Mouse (Mus musculus): ENCODE results near the gene Ulk2. TPM values are rescaled to one million over a fixed set of nuclear protein-coding genes. Genes with fewer than 3 reads are reported as not detected.
"Not testable (repeated sequence)": the region's sequence is repeated elsewhere in the genome, so short reads cannot be mapped to it uniquely, and the experiment has no call there.

Ulk2 gene
- polyA plus RNA-seq, 1 experiment from 2014 or later, result 5.3 TPM

DNA sequence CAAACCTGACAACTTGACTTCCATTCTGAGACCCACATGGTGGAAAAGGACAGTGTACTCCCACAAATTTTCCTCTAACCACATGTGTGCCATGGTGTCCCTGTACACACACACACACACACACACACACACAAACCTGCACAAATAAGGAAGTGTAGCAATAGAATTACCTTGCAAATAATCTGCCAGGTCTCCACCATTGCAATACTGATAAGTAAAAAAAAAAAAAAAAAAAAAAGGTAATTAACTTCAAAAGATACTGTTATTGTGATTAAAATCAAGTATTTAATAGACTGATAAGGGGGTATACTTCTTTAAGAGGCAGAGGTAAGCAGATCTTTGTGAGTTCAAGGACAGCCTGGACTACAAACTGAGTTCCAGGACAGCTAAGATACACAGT is 14.9 kb downstream of the Ulk2 start:
- no peak overlapping the region for H3K27ac ChIP-seq (ENCODE audit: low read depth, low read length)
- no peaks in the 10 kb centered on the region for H3K9me3 ChIP-seq (ENCODE audit: control insufficient read depth)
- H3K4me1 ChIP-seq (replicated peaks; ENCODE audit: control insufficient read depth, insufficient read depth, low read length), result no peaks in the 10 kb centered on the region
- no peak for ATAC-seq
- no peaks in the 10 kb centered on the region for H3K27me3 ChIP-seq (replicated peaks; ENCODE audit: control insufficient read depth, insufficient read depth, low read length)
- TF ChIP-seq CTCF (IDR thresholded peaks at IDR 0.05; ENCODE audit: low read depth), result no peak
- no peak overlapping the region for H3K9ac ChIP-seq (ENCODE audit: low read depth, low read length)
- H3K4me2 ChIP-seq (replicated peaks; ENCODE audit: low read depth), result no peak overlapping the region
- peaks cover 4% of the 10 kb centered on the region; the same call in 1 of the 2 replicates for H3K36me3 ChIP-seq (ENCODE audit: control insufficient read depth, insufficient read depth)
- no peak overlapping the region for H3K4me3 ChIP-seq (ENCODE audit: low read depth, low read length)

DNA sequence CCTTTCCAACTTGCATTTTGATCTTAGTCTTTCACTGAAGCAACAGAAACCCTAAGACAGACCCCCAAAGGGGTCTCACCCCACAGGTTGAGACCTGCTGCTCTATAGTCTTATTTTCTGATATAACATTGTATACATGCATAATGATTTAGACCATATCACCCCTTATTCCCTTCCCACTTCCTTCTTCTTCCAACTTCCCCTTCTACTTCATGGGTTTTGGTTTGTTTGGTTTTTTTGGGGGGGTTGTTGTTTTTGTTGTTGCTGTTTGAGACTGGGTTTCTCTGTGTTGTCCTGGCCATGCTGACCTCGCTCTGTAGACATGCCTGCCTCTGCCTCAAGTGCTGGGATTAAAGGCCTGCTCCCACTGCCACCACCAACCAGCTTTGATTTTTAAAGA is 15.7 kb downstream of the Ulk2 start:
- H3K36me3 ChIP-seq (ENCODE audit: control insufficient read depth, insufficient read depth), result peaks cover 4% of the 10 kb centered on the region; the same call in 1 of the 2 replicates
- H3K27ac ChIP-seq (ENCODE audit: low read depth, low read length), result no peak overlapping the region
- no peaks in the 10 kb centered on the region for H3K4me1 ChIP-seq (replicated peaks; ENCODE audit: control insufficient read depth, insufficient read depth, low read length)
- no peak overlapping the region for H3K4me3 ChIP-seq (ENCODE audit: low read depth, low read length)
- no peak for ATAC-seq
- no peak for TF ChIP-seq CTCF (IDR thresholded peaks at IDR 0.05; ENCODE audit: low read depth)
- H3K9ac ChIP-seq (ENCODE audit: low read depth, low read length), result no peak overlapping the region
- no peaks in the 10 kb centered on the region for H3K27me3 ChIP-seq (replicated peaks; ENCODE audit: control insufficient read depth, insufficient read depth, low read length)
- 85% methylated on average over 1 of the region's 1 CpGs for WGBS
- H3K9me3 ChIP-seq (ENCODE audit: control insufficient read depth), result no peaks in the 10 kb centered on the region
- H3K4me2 ChIP-seq (replicated peaks; ENCODE audit: low read depth), result no peak overlapping the region

DNA sequence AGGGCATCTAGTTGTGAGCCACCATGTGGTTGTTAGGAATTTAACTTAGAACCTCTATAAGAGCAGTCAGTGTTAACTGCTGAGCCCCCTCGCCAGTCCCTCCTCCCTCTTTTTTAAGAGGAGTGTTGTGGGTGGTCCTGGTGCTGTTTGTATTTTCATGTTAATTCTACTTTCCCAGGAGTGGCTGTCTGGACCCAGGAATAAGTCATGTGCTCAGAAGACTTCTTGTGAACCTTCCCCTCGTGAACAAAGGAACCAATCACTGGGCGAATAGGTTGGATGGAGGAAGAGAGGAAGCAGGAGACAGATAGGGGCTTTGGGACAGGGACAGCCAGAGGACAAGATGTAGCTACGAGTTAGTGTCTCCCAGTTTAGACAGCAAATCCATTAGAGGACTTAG is 45.1 kb downstream of the Ulk2 start:
- H3K4me3 ChIP-seq (ENCODE audit: low read depth, low read length), result no peak overlapping the region
- no peak overlapping the region for H3K27ac ChIP-seq (ENCODE audit: low read depth, low read length)
- H3K9me3 ChIP-seq (ENCODE audit: control insufficient read depth), result no peaks in the 10 kb centered on the region
- H3K4me2 ChIP-seq (replicated peaks; ENCODE audit: low read depth), result no peak overlapping the region
- no peak for TF ChIP-seq CTCF (IDR thresholded peaks at IDR 0.05; ENCODE audit: low read depth)
- no peaks in the 10 kb centered on the region for H3K27me3 ChIP-seq (replicated peaks; ENCODE audit: control insufficient read depth, insufficient read depth, low read length)
- peaks cover 34% of the 10 kb centered on the region for H3K36me3 ChIP-seq (ENCODE audit: control insufficient read depth, insufficient read depth)
- no peak for ATAC-seq
- no peaks in the 10 kb centered on the region for H3K4me1 ChIP-seq (replicated peaks; ENCODE audit: control insufficient read depth, insufficient read depth, low read length)
- WGBS, result 53% methylated on average over 4 of the region's 4 CpGs
- no peak overlapping the region for H3K9ac ChIP-seq (ENCODE audit: low read depth, low read length)

DNA sequence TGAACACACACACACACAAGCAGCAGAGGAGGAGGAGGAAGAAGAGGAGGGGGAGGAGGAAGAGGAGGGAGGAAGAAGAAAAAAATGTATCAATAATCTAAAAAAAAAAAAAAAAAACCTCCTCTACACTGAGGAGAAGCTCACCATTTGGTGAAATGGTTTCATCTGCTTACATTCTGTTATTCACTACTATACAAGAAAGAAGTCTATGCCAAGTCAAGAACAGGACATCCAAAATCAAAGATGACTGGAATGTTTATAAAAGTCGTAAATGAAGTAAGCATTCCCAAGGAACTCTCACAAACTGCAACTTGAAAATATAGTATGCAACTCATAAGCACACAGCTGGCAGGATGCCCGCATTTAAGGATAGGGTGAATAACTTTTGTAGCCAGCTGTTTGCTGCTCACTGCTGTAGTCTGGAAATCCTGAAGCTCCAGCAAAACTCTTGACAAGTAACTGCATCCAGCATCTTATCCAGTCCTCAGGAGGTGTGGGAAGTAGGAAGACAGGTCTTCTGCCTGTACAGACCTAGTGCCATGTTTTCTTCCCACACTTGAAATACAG is 46.2 kb downstream of the Ulk2 start:
- Histone ChIP-seq H3K4me1 (replicated peaks; ENCODE audit: control insufficient read depth, insufficient read depth, low read length) (no peaks in the 10 kb centered on the region), H3K9me3 (ENCODE audit: control insufficient read depth) (no peaks in the 10 kb centered on the region), H3K27ac (ENCODE audit: low read depth, low read length) (no peak overlapping the region), H3K27me3 (replicated peaks; ENCODE audit: control insufficient read depth, insufficient read depth, low read length) (no peaks in the 10 kb centered on the region), H3K36me3 (ENCODE audit: control insufficient read depth, insufficient read depth) (peaks cover 30% of the 10 kb centered on the region), H3K9ac (ENCODE audit: low read depth, low read length) (no peak overlapping the region), H3K4me2 (replicated peaks; ENCODE audit: low read depth) (no peak overlapping the region), H3K4me3 (ENCODE audit: low read depth, low read length) (no peak overlapping the region)
- no peak for TF ChIP-seq CTCF (IDR thresholded peaks at IDR 0.05; ENCODE audit: low read depth)
- whole genome bisulfite sequencing, result 76% methylated on average over 2 of the region's 2 CpGs
- no peak for ATAC-seq

DNA sequence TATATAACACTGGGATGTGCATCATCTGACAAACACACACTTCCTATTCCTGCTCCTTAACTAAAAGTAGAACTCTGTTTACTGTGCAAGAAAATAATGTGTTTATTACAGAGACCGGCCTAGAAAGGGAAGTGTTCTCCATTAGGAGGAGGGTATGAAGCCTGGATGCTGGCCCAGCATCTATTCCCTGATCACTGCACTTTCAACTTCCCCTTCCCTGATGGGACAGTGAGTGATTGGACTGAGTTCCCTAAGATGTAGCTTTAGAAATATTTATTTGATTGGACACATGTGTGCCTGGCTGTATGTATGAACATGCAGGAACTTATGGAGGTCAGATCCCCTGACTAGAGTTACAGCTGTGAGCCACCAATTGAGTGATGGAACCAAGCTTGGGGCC is 61.4 kb downstream of the Ulk2 start:
- Histone ChIP-seq H3K4me3 (ENCODE audit: low read depth, low read length) (no peak overlapping the region), H3K27me3 (replicated peaks; ENCODE audit: control insufficient read depth, insufficient read depth, low read length) (no peaks in the 10 kb centered on the region), H3K4me1 (replicated peaks; ENCODE audit: control insufficient read depth, insufficient read depth, low read length) (no peaks in the 10 kb centered on the region), H3K9ac (ENCODE audit: low read depth, low read length) (no peak overlapping the region), H3K4me2 (replicated peaks; ENCODE audit: low read depth) (no peak overlapping the region), H3K27ac (ENCODE audit: low read depth, low read length) (no peak overlapping the region), H3K36me3 (ENCODE audit: control insufficient read depth, insufficient read depth) (peaks cover 27% of the 10 kb centered on the region), H3K9me3 (ENCODE audit: control insufficient read depth) (no peaks in the 10 kb centered on the region)
- TF ChIP-seq CTCF (IDR thresholded peaks at IDR 0.05; ENCODE audit: low read depth), result no peak
- WGBS, result 64% methylated on average over 1 of the region's 1 CpGs
- no peak for ATAC-seq

DNA sequence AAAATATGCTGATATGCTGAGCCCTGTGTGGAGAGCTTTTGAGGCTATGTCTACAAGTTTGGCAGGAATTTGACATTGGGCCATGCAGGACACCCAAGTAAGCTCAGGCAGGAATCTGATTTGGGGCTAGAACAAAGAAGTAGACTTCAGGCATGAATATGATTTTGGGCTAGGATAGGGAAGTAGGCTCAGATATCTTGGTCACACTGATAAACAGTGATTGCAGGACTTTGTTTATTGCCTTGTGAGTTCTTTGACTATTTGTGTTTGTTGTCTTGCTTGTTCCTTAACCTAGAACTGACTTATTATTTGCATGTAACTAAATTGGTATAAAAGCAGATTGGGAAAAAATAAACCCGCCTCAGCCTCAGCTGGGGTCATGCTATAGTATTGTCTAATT is 66.3 kb downstream of the Ulk2 start:
- Histone ChIP-seq H3K9me3 (ENCODE audit: control insufficient read depth) (no peaks in the 10 kb centered on the region), H3K9ac (ENCODE audit: low read depth, low read length) (no peak overlapping the region), H3K4me2 (replicated peaks; ENCODE audit: low read depth) (no peak overlapping the region), H3K27me3 (replicated peaks; ENCODE audit: control insufficient read depth, insufficient read depth, low read length) (no peaks in the 10 kb centered on the region), H3K36me3 (ENCODE audit: control insufficient read depth, insufficient read depth) (peaks cover 46% of the 10 kb centered on the region), H3K27ac (ENCODE audit: low read depth, low read length) (no peak overlapping the region), H3K4me3 (ENCODE audit: low read depth, low read length) (no peak overlapping the region), H3K4me1 (replicated peaks; ENCODE audit: control insufficient read depth, insufficient read depth, low read length) (no peaks in the 10 kb centered on the region)
- TF ChIP-seq CTCF (IDR thresholded peaks at IDR 0.05; ENCODE audit: low read depth), result no peak
- 97% methylated on average over 1 of the region's 1 CpGs for WGBS
- no peak for ATAC-seq

DNA sequence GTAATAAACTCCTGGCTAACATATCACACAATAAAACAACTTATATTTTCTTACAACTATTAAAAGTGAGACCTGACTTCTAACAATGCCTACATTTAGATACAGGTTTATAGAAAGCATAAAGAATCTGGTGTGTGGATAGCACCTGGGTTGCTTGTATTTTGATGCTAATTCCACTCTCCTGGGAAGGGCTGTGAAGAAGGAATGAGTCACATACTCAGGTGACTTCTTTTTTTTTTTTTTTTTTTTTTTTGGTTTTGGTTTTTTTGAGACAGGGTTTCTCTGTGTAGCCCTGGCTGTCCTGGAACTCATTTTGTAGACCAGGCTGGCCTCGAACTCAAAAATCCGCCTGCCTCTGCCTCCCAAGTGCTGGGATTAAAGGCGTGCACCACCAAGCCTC is 72.3 kb downstream of the Ulk2 start:
- not testable (repeated sequence) for H3K27ac ChIP-seq (ENCODE audit: low read depth, low read length); H3K4me3 ChIP-seq (ENCODE audit: low read depth, low read length); H3K4me2 ChIP-seq (replicated peaks; ENCODE audit: low read depth); ATAC-seq; H3K9me3 ChIP-seq (ENCODE audit: control insufficient read depth); H3K4me1 ChIP-seq (replicated peaks; ENCODE audit: control insufficient read depth, insufficient read depth, low read length); H3K27me3 ChIP-seq (replicated peaks; ENCODE audit: control insufficient read depth, insufficient read depth, low read length); H3K9ac ChIP-seq (ENCODE audit: low read depth, low read length)
- WGBS, result 98% methylated on average over 3 of the region's 3 CpGs
- peaks cover 40% of the 10 kb centered on the region for H3K36me3 ChIP-seq (ENCODE audit: control insufficient read depth, insufficient read depth)
